Mouse (Mus musculus): ENCODE data around the gene Cpne5.
"Not testable (repeated sequence)": the region's sequence is repeated elsewhere in the genome, so short reads cannot be mapped to it uniquely, and the experiment has no call there.

Cpne5 gene

GRCm38 (mm10) chr17:29256507-29256906 is 18.5 kb upstream of the Cpne5 start:
- no peak for DNase-seq

GRCm38 (mm10) chr17:29254784-29255183 is 16.8 kb upstream of the Cpne5 start:
- not testable (repeated sequence) for DNase-seq

- DNase-seq = no peak
Measured at GRCm38 (mm10) chr17:29253684-29254083, 15.7 kb upstream of the Cpne5 start.

- DNase-seq = no peak
Measured at GRCm38 (mm10) chr17:29253236-29253635, 15.3 kb upstream of the Cpne5 start.

GRCm38 (mm10) chr17:29251608-29252390 is 13.8 kb upstream of the Cpne5 start:
- no peak for DNase-seq

GRCm38 (mm10) chr17:29251006-29251405 is 13.0 kb upstream of the Cpne5 start:
- not testable (repeated sequence) for DNase-seq

- DNase-seq = peak; percentile 70
Measured at GRCm38 (mm10) chr17:29249512-29249911, 11.5 kb upstream of the Cpne5 start.

- no peak for DNase-seq
Measured at GRCm38 (mm10) chr17:29247881-29248280, 9.9 kb upstream of the Cpne5 start.

- peak; percentile 27 for DNase-seq
Measured at GRCm38 (mm10) chr17:29246602-29247001, 8.6 kb upstream of the Cpne5 start.

- DNase-seq = no peak
Measured at GRCm38 (mm10) chr17:29245725-29246124, 7.8 kb upstream of the Cpne5 start.

GRCm38 (mm10) chr17:29244912-29245311 is 6.9 kb upstream of the Cpne5 start:
- no peak for DNase-seq

- DNase-seq = peak; percentile 46
Measured at GRCm38 (mm10) chr17:29238421-29238945, 516 bp upstream of the Cpne5 start.

- peak; percentile 42 for DNase-seq
Measured at GRCm38 (mm10) chr17:29237267-29237771, 648 bp downstream of the Cpne5 start.

- no peak for DNase-seq
Measured at GRCm38 (mm10) chr17:29236111-29236510, 1.9 kb downstream of the Cpne5 start.

- DNase-seq = no peak
Measured at GRCm38 (mm10) chr17:29231109-29231508, 6.9 kb downstream of the Cpne5 start.

- no peak for DNase-seq
Measured at GRCm38 (mm10) chr17:29220631-29221030, 17.3 kb downstream of the Cpne5 start.

GRCm38 (mm10) chr17:29218017-29218416 is 19.9 kb downstream of the Cpne5 start:
- DNase-seq = no peak

- DNase-seq = no peak
Measured at GRCm38 (mm10) chr17:29216078-29216477, 21.9 kb downstream of the Cpne5 start.

GRCm38 (mm10) chr17:29214655-29215054 is 23.3 kb downstream of the Cpne5 start:
- DNase-seq = no peak

- no peak for DNase-seq
Measured at GRCm38 (mm10) chr17:29214193-29214456, 23.8 kb downstream of the Cpne5 start.

- no peak for DNase-seq
Measured at GRCm38 (mm10) chr17:29213381-29214192, 24.4 kb downstream of the Cpne5 start.

GRCm38 (mm10) chr17:29211836-29212235 is 26.1 kb downstream of the Cpne5 start:
- no peak for DNase-seq

GRCm38 (mm10) chr17:29210037-29210436 is 27.9 kb downstream of the Cpne5 start:
- no peak for DNase-seq

GRCm38 (mm10) chr17:29206052-29206451 is 31.9 kb downstream of the Cpne5 start:
- no peak for DNase-seq

Data from thymus, postnatal 4 days (tissue).